Mouse (Mus musculus): ENCODE measurements around the gene Slc25a21. TPM values are rescaled to one million over a fixed set of nuclear protein-coding genes. Genes with fewer than 3 reads are reported as not detected.

Gene Slc25a21
- polyA plus RNA-seq, 1 experiment from 2014 or later: not detected

- Histone ChIP-seq H3K27ac (replicated peaks; ENCODE audit: low read depth, low read length) (no peak overlapping the region), H3K36me3 (ENCODE audit: control insufficient read depth, insufficient read depth, low read length) (no peaks in the 10 kb centered on the region), H3K4me3 (replicated peaks; ENCODE audit: low read depth, low read length) (no peak overlapping the region), H3K9ac (replicated peaks; ENCODE audit: low read length) (no peak overlapping the region), H3K9me3 (ENCODE audit: control insufficient read depth, low read length) (no peaks in the 10 kb centered on the region), H3K4me2 (ENCODE audit: low read length) (no peak overlapping the region), H3K4me1 (ENCODE audit: control insufficient read depth, insufficient read depth, low read length) (no peaks in the 10 kb centered on the region), H3K27me3 (ENCODE audit: control insufficient read depth, insufficient read depth, low read length) (no peaks in the 10 kb centered on the region)
- DNase-seq (no peak), ATAC-seq (ENCODE audit: low FRiP score, low TSS enrichment) (no peak)
- 83% methylated on average over 6 of the region's 6 CpGs for WGBS
Observed at GRCm38 (mm10) chr12:57159904-57160303, 37.4 kb downstream of the Slc25a21 start.

DNA sequence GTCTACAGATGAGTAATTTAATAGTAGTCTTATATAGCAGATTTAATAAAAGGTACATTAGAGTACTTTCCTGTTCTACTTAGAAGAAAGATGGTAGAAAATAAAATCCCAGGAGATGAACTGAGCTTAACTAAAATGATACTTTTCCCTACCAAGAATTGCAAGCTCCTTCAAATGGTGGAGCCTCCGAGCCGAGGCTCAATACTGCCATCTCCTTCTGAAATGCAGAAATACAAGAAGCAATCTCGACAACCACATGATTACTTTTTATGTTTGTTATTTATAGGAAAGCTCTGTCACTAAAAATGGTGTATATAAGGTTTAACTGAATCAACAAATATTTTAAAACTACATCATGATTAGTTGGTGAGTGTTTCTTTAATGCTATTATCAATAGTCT lies 39.0 kb downstream of the Slc25a21 start:
- no peaks in the 10 kb centered on the region for H3K4me1 ChIP-seq (ENCODE audit: control insufficient read depth, insufficient read depth, low read length)
- H3K27ac ChIP-seq (replicated peaks; ENCODE audit: low read depth, low read length): no peak overlapping the region
- WGBS: 67% methylated on average over 3 of the region's 3 CpGs
- no peaks in the 10 kb centered on the region for H3K36me3 ChIP-seq (ENCODE audit: control insufficient read depth, insufficient read depth, low read length)
- H3K4me2 ChIP-seq (ENCODE audit: low read length): no peak overlapping the region
- no peaks in the 10 kb centered on the region for H3K27me3 ChIP-seq (ENCODE audit: control insufficient read depth, insufficient read depth, low read length)
- H3K9me3 ChIP-seq (ENCODE audit: control insufficient read depth, low read length): no peaks in the 10 kb centered on the region
- no peak for ATAC-seq (ENCODE audit: low FRiP score, low TSS enrichment)
- no peak overlapping the region for H3K9ac ChIP-seq (replicated peaks; ENCODE audit: low read length)
- peak; percentile 21 for DNase-seq
- H3K4me3 ChIP-seq (replicated peaks; ENCODE audit: low read depth, low read length): no peak overlapping the region

GRCm38 (mm10) chr12:57138937-57139336 lies 58.3 kb downstream of the Slc25a21 start:
- no peaks in the 10 kb centered on the region for H3K4me1 ChIP-seq (ENCODE audit: control insufficient read depth, insufficient read depth, low read length)
- no peaks in the 10 kb centered on the region for H3K36me3 ChIP-seq (ENCODE audit: control insufficient read depth, insufficient read depth, low read length)
- no peaks in the 10 kb centered on the region for H3K27me3 ChIP-seq (ENCODE audit: control insufficient read depth, insufficient read depth, low read length)
- DNase-seq (no peak), ATAC-seq (ENCODE audit: low FRiP score, low TSS enrichment) (no peak)
- no peaks in the 10 kb centered on the region for H3K9me3 ChIP-seq (ENCODE audit: control insufficient read depth, low read length)
- WGBS: 93% methylated on average over 1 of the region's 1 CpGs
- no peak overlapping the region for H3K4me3 ChIP-seq (replicated peaks; ENCODE audit: low read depth, low read length)
- no peak overlapping the region for H3K9ac ChIP-seq (replicated peaks; ENCODE audit: low read length)
- H3K4me2 ChIP-seq (ENCODE audit: low read length): no peak overlapping the region
- no peak overlapping the region for H3K27ac ChIP-seq (replicated peaks; ENCODE audit: low read depth, low read length)

DNA sequence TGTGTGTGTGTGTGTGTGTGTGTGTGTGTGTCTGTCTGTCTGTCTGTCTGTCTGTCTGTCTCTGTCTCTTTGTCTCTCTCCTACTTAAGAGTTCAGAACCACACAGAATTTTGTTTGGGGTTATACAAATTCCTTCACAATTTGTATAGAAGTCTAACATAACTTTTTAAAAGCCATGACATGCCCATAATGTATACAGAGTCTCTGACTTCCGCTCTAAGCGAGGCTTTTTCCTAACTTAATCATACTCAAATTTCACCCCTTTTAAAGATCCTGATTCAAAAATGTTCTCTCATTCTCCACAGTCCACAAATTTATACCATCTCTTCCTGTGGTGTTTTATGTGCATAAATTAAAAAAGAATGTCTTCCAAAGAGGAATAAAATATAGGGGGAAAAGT lies 59.5 kb downstream of the Slc25a21 start:
- no peaks in the 10 kb centered on the region for H3K27me3 ChIP-seq (ENCODE audit: control insufficient read depth, insufficient read depth, low read length)
- H3K4me1 ChIP-seq (ENCODE audit: control insufficient read depth, insufficient read depth, low read length): no peaks in the 10 kb centered on the region

GRCm38 (mm10) chr12:57118602-57119001 lies 78.7 kb downstream of the Slc25a21 start:
- 9% methylated on average over 8 of the region's 8 CpGs for WGBS
- peak; percentile 20 for DNase-seq
- ATAC-seq (ENCODE audit: low FRiP score, low TSS enrichment): no peak
- no peak overlapping the region for H3K4me3 ChIP-seq (replicated peaks; ENCODE audit: low read depth, low read length)
- no peaks in the 10 kb centered on the region for H3K36me3 ChIP-seq (ENCODE audit: control insufficient read depth, insufficient read depth, low read length)
- H3K9ac ChIP-seq (replicated peaks; ENCODE audit: low read length): no peak overlapping the region
- peak overlapping the region; percentile 4; the same call in 1 of the 2 replicates for H3K4me2 ChIP-seq (ENCODE audit: low read length)
- no peaks in the 10 kb centered on the region for H3K4me1 ChIP-seq (ENCODE audit: control insufficient read depth, insufficient read depth, low read length)
- H3K27ac ChIP-seq (replicated peaks; ENCODE audit: low read depth, low read length): no peak overlapping the region
- H3K9me3 ChIP-seq (ENCODE audit: control insufficient read depth, low read length): no peaks in the 10 kb centered on the region
- H3K27me3 ChIP-seq (ENCODE audit: control insufficient read depth, insufficient read depth, low read length): no peaks in the 10 kb centered on the region

More for the DNA sequence above, 59.5 kb downstream of the Slc25a21 start:
- Histone ChIP-seq H3K4me2 (ENCODE audit: low read length) (no peak overlapping the region), H3K9ac (replicated peaks; ENCODE audit: low read length) (no peak overlapping the region), H3K36me3 (ENCODE audit: control insufficient read depth, insufficient read depth, low read length) (no peaks in the 10 kb centered on the region), H3K4me3 (replicated peaks; ENCODE audit: low read depth, low read length) (no peak overlapping the region), H3K9me3 (ENCODE audit: control insufficient read depth, low read length) (no peaks in the 10 kb centered on the region), H3K27ac (replicated peaks; ENCODE audit: low read depth, low read length) (no peak overlapping the region)
- DNase-seq: no peak
- ATAC-seq (ENCODE audit: low FRiP score, low TSS enrichment): no peak
- 90% methylated on average over 2 of the region's 2 CpGs for WGBS

DNA sequence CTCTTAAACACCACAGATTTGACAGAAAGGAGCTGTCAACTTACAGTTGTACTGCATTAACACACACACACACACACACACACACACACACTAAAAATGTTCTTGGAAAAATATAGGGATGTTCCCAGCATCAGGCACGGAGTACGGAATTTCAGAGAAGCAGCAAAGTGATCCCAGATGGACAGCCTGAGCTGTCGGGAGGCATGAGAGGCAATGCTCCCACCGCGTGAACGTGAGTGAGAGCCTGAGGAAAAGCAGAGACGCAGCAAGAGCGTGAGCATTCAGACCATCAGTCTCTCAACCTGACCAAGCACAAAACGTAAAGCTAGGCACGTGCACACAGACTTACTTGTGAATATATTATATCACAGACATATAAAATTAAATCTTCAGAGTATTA lies 81.8 kb downstream of the Slc25a21 start:
- no peak for ATAC-seq (ENCODE audit: low FRiP score, low TSS enrichment)
- no peak overlapping the region for H3K27ac ChIP-seq (replicated peaks; ENCODE audit: low read depth, low read length)
- H3K4me1 ChIP-seq (ENCODE audit: control insufficient read depth, insufficient read depth, low read length): no peaks in the 10 kb centered on the region
- H3K4me2 ChIP-seq (ENCODE audit: low read length): no peak overlapping the region
- no peaks in the 10 kb centered on the region for H3K27me3 ChIP-seq (ENCODE audit: control insufficient read depth, insufficient read depth, low read length)
- H3K9me3 ChIP-seq (ENCODE audit: control insufficient read depth, low read length): no peaks in the 10 kb centered on the region
- no peak overlapping the region for H3K4me3 ChIP-seq (replicated peaks; ENCODE audit: low read depth, low read length)
- DNase-seq: no peak
- WGBS: 91% methylated on average over 10 of the region's 10 CpGs
- no peaks in the 10 kb centered on the region for H3K36me3 ChIP-seq (ENCODE audit: control insufficient read depth, insufficient read depth, low read length)
- no peak overlapping the region for H3K9ac ChIP-seq (replicated peaks; ENCODE audit: low read length)

GRCm38 (mm10) chr12:57109363-57109762 lies 87.9 kb downstream of the Slc25a21 start:
- H3K4me3 ChIP-seq (replicated peaks; ENCODE audit: low read depth, low read length): no peak overlapping the region
- no peaks in the 10 kb centered on the region for H3K9me3 ChIP-seq (ENCODE audit: control insufficient read depth, low read length)
- WGBS: 90% methylated on average over 4 of the region's 4 CpGs
- H3K27me3 ChIP-seq (ENCODE audit: control insufficient read depth, insufficient read depth, low read length): no peaks in the 10 kb centered on the region
- DNase-seq: no peak
- no peak for ATAC-seq (ENCODE audit: low FRiP score, low TSS enrichment)
- H3K9ac ChIP-seq (replicated peaks; ENCODE audit: low read length): no peak overlapping the region
- H3K36me3 ChIP-seq (ENCODE audit: control insufficient read depth, insufficient read depth, low read length): no peaks in the 10 kb centered on the region
- no peak overlapping the region for H3K27ac ChIP-seq (replicated peaks; ENCODE audit: low read depth, low read length)
- no peaks in the 10 kb centered on the region for H3K4me1 ChIP-seq (ENCODE audit: control insufficient read depth, insufficient read depth, low read length)
- H3K4me2 ChIP-seq (ENCODE audit: low read length): no peak overlapping the region

GRCm38 (mm10) chr12:57102322-57102721 lies 95.0 kb downstream of the Slc25a21 start:
- Histone ChIP-seq H3K36me3 (ENCODE audit: control insufficient read depth, insufficient read depth, low read length) (no peaks in the 10 kb centered on the region), H3K27ac (replicated peaks; ENCODE audit: low read depth, low read length) (no peak overlapping the region), H3K27me3 (ENCODE audit: control insufficient read depth, insufficient read depth, low read length) (no peaks in the 10 kb centered on the region), H3K4me3 (replicated peaks; ENCODE audit: low read depth, low read length) (no peak overlapping the region), H3K9ac (replicated peaks; ENCODE audit: low read length) (no peak overlapping the region), H3K4me2 (ENCODE audit: low read length) (no peak overlapping the region), H3K4me1 (ENCODE audit: control insufficient read depth, insufficient read depth, low read length) (no peaks in the 10 kb centered on the region), H3K9me3 (ENCODE audit: control insufficient read depth, low read length) (no peaks in the 10 kb centered on the region)
- DNase-seq: no peak
- ATAC-seq (ENCODE audit: low FRiP score, low TSS enrichment): no peak
- 97% methylated on average over 1 of the region's 1 CpGs for WGBS

DNA sequence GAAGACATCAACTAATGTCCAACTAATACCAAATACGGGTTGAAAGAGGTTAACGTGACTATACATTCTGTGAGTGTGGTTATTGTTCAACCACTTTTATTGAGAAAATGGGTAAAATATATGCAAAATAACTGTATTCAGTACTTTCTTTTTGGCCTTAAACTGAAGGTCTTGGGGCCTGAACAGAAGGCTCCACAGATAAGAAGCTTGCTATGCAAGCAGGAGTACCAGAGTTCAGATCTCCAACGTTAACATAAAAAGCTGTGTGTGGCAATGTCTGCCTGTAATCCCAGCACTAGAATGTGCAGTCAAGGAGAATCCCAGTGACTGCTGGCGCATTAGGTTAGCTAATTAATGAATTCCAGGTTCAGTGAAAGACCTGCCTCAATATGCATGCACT lies 96.7 kb downstream of the Slc25a21 start:
- no peaks in the 10 kb centered on the region for H3K4me1 ChIP-seq (ENCODE audit: control insufficient read depth, insufficient read depth, low read length)
- no peak overlapping the region for H3K4me2 ChIP-seq (ENCODE audit: low read length)
- no peaks in the 10 kb centered on the region for H3K36me3 ChIP-seq (ENCODE audit: control insufficient read depth, insufficient read depth, low read length)
- H3K9ac ChIP-seq (replicated peaks; ENCODE audit: low read length): no peak overlapping the region
- 89% methylated on average over 4 of the region's 4 CpGs for WGBS
- H3K9me3 ChIP-seq (ENCODE audit: control insufficient read depth, low read length): no peaks in the 10 kb centered on the region
- H3K4me3 ChIP-seq (replicated peaks; ENCODE audit: low read depth, low read length): no peak overlapping the region
- H3K27ac ChIP-seq (replicated peaks; ENCODE audit: low read depth, low read length): no peak overlapping the region
- DNase-seq (no peak), ATAC-seq (ENCODE audit: low FRiP score, low TSS enrichment) (no peak)
- no peaks in the 10 kb centered on the region for H3K27me3 ChIP-seq (ENCODE audit: control insufficient read depth, insufficient read depth, low read length)

All from midbrain, embryonic 14.5 days (tissue).